Mouse (Mus musculus) MEL-GATA-1-ER (cell line): ENCODE results near the gene Tbkbp1.
"Not testable (repeated sequence)": the region's sequence is repeated elsewhere in the genome, so short reads cannot be mapped to it uniquely, and the experiment has no call there.

ENCODE experiments used
- DNase-seq: peaks from one replicate; pipeline ENCODE4 v3.0.0-alpha.2; 2012; ENCODE audit warnings: low read depth; ENCODE audit errors: extremely low read depth

The Tbkbp1 gene

DNA sequence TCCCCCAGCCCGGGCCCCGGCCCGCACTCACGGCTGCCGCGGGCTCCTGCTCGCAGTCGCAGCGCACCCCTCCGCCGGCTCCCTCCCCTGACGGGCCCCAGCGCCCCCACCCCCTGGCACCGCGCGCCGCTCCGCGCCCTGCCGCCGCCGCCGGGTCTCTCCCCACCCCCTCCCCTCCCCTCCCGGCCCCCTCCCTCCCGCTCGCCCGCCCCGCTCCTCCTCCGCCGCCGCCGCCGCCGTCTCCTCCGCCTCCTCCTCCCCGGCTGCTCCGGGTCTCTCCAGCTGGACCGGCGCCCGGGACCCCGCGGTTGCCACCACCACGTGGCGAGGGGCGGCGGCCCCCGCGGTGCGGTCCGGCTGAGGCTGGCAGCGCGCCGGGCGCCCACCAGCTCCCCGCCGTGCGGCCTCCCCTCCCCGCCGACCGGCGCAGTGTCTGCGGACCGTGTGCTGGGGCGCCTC lies at the start of gene Tbkbp1:
Gene Tbkbp1, minus strand, starts transcription at position 153 of the 459 bp plus-strand sequence.
- DNase-seq: no peak

- DNase-seq: no peak
These were observed 48.2 kb upstream of the Tbkbp1 start for GRCm38 (mm10) chr11:97199519-97199918.

- no peak for DNase-seq
These were observed 47.3 kb upstream of the Tbkbp1 start for GRCm38 (mm10) chr11:97198601-97199000.

DNA sequence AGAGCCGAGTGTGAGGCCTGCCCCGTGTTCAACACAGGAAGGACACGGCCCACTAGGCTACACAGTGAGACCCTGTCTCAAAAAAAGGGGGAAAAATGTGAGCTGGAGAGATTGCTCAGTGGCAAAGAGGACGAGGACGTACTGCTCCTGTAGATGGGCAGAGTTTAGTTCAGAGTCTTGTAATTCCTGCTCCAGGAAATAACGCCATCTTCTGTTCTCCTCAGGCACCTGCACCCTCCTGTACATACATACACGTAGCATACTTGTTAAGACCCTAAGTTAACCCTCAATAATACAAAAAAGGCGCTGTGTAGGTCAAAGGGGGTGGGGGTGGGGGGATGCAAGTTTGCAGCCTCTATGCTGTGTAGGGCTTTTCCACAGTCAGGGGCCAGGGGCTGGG lies 45.7 kb upstream of the Tbkbp1 start:
- DNase-seq: no peak

GRCm38 (mm10) chr11:97196541-97196940 lies 45.2 kb upstream of the Tbkbp1 start:
- no peak for DNase-seq

DNA sequence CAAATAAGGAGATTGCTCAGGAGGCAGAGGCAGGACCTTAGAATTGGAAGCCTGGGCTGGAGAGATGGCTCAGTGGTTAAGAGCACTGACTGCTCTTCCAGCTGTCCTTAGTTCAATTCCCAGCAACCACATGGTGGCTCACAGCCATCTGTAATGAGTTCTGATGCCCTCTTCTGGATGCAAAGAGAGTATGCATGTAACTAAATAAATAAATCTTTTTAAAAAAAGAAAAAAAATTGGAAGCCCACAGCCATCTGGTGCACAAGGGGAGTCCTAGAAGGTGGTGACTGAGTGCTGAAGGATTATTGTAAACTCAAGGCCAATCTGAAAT lies 41.3 kb upstream of the Tbkbp1 start:
- no peak for DNase-seq

DNA sequence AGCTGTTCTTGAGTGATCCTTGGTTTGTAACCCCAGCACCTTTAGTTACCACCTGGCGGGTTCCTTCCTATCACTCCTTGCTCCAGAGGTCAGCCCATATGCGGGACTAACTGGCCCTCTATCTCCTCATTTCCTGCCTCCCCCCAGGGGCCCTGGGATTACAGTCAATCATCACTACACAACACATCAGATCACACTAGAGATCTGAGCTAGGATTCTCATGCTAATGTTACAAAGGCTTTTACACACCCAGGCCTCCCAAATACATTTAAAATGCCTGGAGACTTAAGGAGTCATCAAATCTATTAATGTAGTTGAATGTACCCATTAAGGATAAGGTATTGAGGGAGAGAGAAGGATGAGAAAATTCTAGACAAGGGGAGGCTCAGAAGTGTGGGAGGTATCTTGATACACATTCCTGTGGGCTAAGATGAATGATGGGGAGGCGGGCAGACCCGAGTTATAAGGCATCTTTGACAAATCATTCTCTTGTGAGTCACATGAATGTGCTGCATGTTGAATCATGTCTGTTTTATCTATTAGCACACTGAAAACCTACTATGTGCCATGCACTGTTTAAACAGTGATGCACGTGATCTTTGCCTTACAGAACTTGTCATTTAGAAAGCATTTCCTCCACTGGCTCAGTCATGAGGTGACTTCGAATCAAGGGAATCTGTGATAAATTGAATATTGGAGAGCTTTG lies 40.8 kb upstream of the Tbkbp1 start:
- DNase-seq: no peak

GRCm38 (mm10) chr11:97190992-97191391 lies 39.7 kb upstream of the Tbkbp1 start:
- no peak for DNase-seq

- DNase-seq: not testable (repeated sequence)
These were observed 38.4 kb upstream of the Tbkbp1 start for GRCm38 (mm10) chr11:97189645-97190044.

- no peak for DNase-seq
These were observed 37.9 kb upstream of the Tbkbp1 start for GRCm38 (mm10) chr11:97189231-97189630.

DNA sequence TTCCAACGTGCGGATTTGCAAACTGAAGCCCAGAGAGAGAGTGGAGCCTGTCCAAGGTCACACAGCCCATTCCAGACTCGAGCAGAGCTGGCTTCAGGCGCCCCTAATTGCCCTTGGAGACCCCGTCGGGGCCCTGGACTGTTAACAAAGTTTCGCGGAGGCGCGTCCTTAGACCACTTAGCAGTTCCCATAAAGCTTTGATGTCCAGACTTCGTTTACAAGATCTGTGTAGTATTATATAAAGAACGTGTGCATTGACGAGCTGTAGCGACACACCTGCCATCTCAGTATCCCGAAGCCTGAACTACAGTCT lies 37.3 kb upstream of the Tbkbp1 start:
- DNase-seq: no peak

DNA sequence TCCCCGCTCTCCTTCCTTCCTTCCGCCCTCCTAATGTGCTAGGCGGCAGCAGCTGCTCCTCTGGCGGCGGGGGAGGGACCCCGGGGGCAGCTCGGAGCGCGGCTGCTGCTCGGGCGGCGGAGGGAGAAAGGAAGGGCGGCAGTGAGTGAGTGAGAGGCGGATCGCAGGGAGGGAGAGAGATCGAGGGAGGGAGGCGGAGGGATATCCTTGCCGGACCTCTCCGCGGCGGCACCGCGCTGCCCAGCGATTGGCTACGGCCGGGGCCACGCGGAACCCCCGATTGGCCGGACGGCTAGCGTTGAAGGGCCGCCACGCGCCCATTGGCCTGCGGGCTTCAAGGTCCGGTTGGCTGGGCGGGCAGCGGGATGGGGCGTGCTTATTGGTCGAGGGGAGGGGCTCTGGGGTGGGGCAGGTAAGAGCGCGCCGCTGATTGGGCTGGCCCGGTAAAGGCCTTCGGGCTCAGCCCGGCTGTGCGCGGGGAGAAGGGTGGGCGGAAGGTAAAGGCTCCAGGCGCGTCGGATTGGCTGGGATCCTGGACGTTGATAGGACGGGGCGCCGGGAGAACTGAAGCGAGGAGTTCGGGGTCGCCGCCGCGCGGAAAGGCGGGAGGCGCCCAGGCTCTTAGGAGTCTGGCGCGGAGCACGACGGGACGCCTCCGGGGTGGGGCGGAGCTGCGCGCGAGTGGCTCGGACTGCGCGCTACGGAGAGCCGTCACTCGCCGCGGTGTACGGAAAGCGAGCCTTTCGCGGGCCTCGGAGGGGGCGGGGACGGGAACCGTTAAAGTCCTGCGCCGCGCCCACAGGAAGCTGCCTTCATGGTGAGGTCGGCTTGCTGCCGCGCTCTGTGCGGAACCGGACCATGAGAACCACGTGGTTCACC lies 36.7 kb upstream of the Tbkbp1 start, which contains the start of gene Kpnb1:
Gene Kpnb1, minus strand, starts transcription at position 118 of the 879 bp plus-strand sequence.
- peak; percentile 95 for DNase-seq

DNA sequence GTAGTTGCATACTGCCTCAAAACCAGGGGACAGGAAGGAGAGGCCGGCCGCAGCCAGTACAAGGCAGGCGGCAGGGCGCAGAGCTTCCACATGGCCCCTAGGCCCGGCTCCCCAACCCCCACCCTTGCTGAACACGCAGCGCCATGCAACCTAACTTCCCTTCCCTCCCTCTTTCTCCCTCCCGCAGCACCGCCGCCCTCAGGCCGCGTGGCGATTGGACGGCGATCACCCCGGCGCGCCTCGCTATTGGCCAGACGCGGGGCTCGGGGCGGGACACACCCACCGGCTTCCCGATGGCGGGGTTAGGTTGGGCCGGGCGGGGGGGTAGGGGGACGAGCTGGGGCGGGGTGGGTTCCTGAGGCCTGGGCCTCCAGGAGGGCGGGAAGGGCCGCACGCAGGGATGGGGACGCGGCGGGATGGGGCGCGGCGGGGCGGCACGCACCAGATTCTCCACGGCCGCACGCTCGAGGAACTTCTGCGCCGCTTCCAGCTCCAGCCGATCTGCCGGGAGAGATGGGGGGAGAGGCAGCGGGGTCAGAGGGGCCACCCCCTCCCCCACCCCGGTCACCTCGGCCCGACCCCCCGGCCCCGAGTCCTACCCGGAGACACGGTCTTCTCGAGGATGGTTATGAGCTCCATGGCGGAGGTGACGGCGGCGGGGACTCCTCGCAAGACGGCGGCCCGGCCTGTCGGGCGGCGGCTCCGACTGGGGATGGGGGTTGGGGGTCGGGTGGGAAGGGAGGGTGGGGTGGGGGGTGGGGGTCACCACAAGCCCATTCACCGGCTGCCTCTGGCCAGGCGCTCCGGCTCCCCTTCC lies 35.9 kb upstream of the Tbkbp1 start:
- peak; percentile 87 for DNase-seq

DNA sequence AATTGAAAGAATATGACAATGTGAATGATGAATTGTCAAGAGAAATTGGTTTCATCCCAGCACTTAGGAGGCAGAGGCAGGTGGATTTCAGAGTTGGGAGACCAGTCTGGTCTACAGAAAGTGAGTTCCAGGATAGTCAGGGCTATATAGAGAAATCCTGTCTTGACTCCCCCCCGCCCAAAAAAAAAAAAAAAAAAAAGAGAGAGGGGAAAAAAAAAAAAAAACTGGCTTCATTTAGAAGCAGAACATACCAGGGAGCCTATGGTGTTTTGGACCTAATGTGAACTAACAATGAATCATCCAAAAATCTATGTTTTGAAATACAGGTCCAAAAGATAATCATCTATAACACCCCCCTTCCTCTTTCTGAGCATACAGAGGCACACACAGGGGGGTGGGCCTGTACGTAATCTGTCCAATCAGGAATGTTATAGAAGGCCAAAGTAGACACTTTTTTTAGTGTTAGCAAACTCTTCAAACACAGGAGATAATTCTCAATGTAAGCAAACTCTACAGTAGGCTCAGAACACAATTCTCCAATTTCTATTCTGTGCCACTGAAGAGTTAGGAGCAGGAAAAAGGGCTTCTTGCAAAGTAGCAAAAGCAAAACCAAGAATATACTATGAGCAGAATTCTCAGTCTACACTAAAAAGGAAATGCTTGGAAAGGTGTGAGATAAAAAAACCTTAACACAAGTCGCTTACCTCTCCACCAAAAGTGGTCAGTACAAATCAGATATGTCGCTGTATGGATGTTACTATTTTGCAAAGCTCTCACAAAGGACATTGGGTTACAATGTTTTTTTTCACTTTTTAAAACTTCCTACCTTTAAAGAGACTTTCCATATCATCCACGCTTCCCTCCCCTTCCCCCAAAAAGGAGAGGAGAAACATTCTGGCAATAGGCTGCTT lies 34.7 kb upstream of the Tbkbp1 start:
- no peak for DNase-seq

- DNase-seq: no peak
These were observed 33.6 kb upstream of the Tbkbp1 start for GRCm38 (mm10) chr11:97184875-97185274.

DNA sequence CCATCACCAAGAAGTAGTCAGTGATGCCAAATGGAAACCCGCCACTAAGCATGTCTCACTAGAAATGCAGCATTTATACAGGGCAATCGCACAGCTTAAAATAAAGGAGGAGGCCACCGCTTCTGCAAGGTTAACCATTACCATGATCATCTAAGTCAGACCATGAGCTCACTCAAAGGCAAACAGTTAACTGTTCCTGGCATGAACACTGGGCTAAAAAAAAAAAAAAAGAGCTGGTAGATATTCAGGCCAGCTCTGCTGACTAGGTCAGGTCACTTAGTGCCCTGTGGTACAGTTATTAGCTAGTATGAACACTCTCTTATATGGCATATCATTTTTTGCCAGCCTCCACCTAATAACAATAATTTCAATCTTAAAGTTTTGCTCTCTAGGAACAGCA lies 31.2 kb upstream of the Tbkbp1 start:
- DNase-seq: no peak

DNA sequence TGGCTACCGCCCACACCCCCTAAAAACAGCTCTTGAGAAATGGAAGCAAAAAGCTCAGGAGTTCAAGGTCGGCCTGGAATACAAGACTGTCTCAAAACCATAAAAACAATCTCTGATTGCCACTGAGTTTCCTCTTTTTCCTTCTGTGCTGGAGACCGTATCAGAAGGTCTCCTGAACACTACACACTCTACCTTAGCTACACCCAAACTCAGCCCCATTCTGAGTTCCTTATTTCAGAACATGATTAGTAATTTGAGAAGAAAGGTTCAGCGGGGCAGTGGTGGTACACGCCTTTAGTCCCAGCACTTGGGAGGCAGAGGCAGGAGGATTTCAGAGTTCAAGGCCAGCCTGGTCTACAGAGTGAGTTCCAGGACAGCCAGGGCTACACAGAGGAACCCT lies 29.8 kb upstream of the Tbkbp1 start:
- DNase-seq: peak; percentile 60

- DNase-seq: no peak
These were observed 26.9 kb upstream of the Tbkbp1 start for GRCm38 (mm10) chr11:97178198-97178597.

- DNase-seq: no peak
These were observed 25.6 kb upstream of the Tbkbp1 start for GRCm38 (mm10) chr11:97176851-97177250.

GRCm38 (mm10) chr11:97175499-97175898 lies 24.2 kb upstream of the Tbkbp1 start:
- no peak for DNase-seq

- DNase-seq: no peak
These were observed 9.0 kb upstream of the Tbkbp1 start for GRCm38 (mm10) chr11:97160341-97160740.
